Mouse (Mus musculus) liver, embryonic 11.5 days (tissue): ENCODE data around the gene Noto. TPM values are rescaled to one million over a fixed set of nuclear protein-coding genes. Genes with fewer than 3 reads are reported as not detected.

Experiments
- ATAC-seq: fragments of 200-750 bp; cut with Nextera tagmentation; replicated peaks from 2 replicates; pipeline ENCODE4 v1.8.0; 2017; ENCODE audit warnings: moderate number of reproducible peaks, mild to moderate bottlenecking, moderate TSS enrichment, moderate library complexity; ENCODE audit not compliant: low FRiP score
- DNase-seq: peaks from one replicate; pipeline ENCODE4 v3.0.0-alpha.2; 2017; ENCODE audit warnings: low spot score
- H3K27ac ChIP-seq: fragments of 300-500 bp; sonication (generic); 2 replicates; pipeline ENCODE4 v1.5.1; 2014; ENCODE audit warnings: mild to moderate bottlenecking, low read depth, low read length, control low read depth
- H3K27me3 ChIP-seq: fragments of 300-500 bp; sonication (generic); replicated peaks from 2 replicates; pipeline ENCODE4 v1.6.1; 2014; ENCODE audit warnings: low read length, mixed read lengths; ENCODE audit not compliant: control insufficient read depth, insufficient read depth
- H3K36me3 ChIP-seq: fragments of 300-500 bp; sonication (generic); 2 replicates; pipeline ENCODE4 v1.6.1; 2014; ENCODE audit warnings: mild to moderate bottlenecking, low read length, moderate library complexity, mixed read lengths; ENCODE audit not compliant: control insufficient read depth, insufficient read depth
- H3K4me1 ChIP-seq: fragments of 300-500 bp; sonication (generic); replicated peaks from 2 replicates; pipeline ENCODE4 v1.6.1; 2014; ENCODE audit warnings: low read length, mixed read lengths; ENCODE audit not compliant: control insufficient read depth, insufficient read depth
- H3K4me2 ChIP-seq: fragments of 300-500 bp; sonication (generic); 2 replicates; pipeline ENCODE4 v1.6.1; 2014; ENCODE audit warnings: mild to moderate bottlenecking, control low read depth, moderate library complexity
- H3K4me3 ChIP-seq: fragments of 300-500 bp; sonication (generic); 2 replicates; pipeline ENCODE4 v1.5.1; 2014; ENCODE audit warnings: low read depth, low read length, control low read depth
- H3K9ac ChIP-seq: fragments of 300-500 bp; sonication (generic); 2 replicates; pipeline ENCODE4 v1.6.1; 2014; ENCODE audit warnings: low read depth, low read length, control low read depth
- H3K9me3 ChIP-seq: fragments of 300-500 bp; sonication (generic); 2 replicates; pipeline ENCODE4 v1.6.1; 2016; ENCODE audit warnings: low read length, inconsistent platforms, mixed read lengths; ENCODE audit not compliant: control insufficient read depth
- WGBS: fragments of 180-500 bp; shearing (Covaris S2); extraction: QIAGEN DNeasy Blood & Tissue Kit; methylation state at CpG from one replicate; pipeline ENCODE4 v1.1.7; 2014; 5-methylcytosine and 5-hydroxymethylcytosine counted together
- polyA plus RNA-seq: library from polyadenylated mRNA; unstranded; fragments of >200 nt; fragmentation: Nextera tagmentation; extraction: Ambion mirVana; gene quantifications from 2 replicates; pipeline ENCODE4 v1.2.1, GENCODE M21; 2014

Gene Noto
- polyA plus RNA-seq, 1 experiment from 2014 or later = not detected

- H3K27me3 ChIP-seq = peaks cover 17% of the 10 kb centered on the region
- no peak overlapping the region for H3K9ac ChIP-seq
- no peaks in the 10 kb centered on the region for H3K36me3 ChIP-seq
- ATAC-seq (no peak), DNase-seq (no peak)
- no peaks in the 10 kb centered on the region for H3K9me3 ChIP-seq
- no peaks in the 10 kb centered on the region for H3K4me1 ChIP-seq
- 73% methylated on average over 3 of the region's 3 CpGs for WGBS
- H3K4me2 ChIP-seq = no peak overlapping the region
- no peak overlapping the region for H3K27ac ChIP-seq
- H3K4me3 ChIP-seq = no peak overlapping the region
Observed at GRCm38 (mm10) chr6:85475581-85475980, 51.9 kb downstream of the Noto start.

GRCm38 (mm10) chr6:85477366-85477917 is 53.8 kb downstream of the Noto start:
- Histone ChIP-seq H3K9ac (no peak overlapping the region), H3K4me2 (no peak overlapping the region), H3K4me1 (no peaks in the 10 kb centered on the region), H3K36me3 (no peaks in the 10 kb centered on the region), H3K4me3 (no peak overlapping the region), H3K27ac (no peak overlapping the region), H3K9me3 (no peaks in the 10 kb centered on the region), H3K27me3 (peaks cover 32% of the 10 kb centered on the region)
- 29% methylated on average over 10 of the region's 10 CpGs for WGBS
- ATAC-seq (no peak), DNase-seq (no peak)

GRCm38 (mm10) chr6:85478416-85478815 is 54.7 kb downstream of the Noto start:
- Histone ChIP-seq H3K27me3 (peaks cover 37% of the 10 kb centered on the region), H3K4me1 (no peaks in the 10 kb centered on the region), H3K9ac (no peak overlapping the region), H3K27ac (no peak overlapping the region), H3K4me2 (no peak overlapping the region), H3K36me3 (no peaks in the 10 kb centered on the region), H3K4me3 (no peak overlapping the region), H3K9me3 (no peaks in the 10 kb centered on the region)
- DNase-seq (no peak), ATAC-seq (no peak)
- 34% methylated on average over 14 of the region's 14 CpGs for WGBS

Other genes starting within 250 kb of the Noto start
- gene Emx1, start 236.4 kb upstream of the Noto start, polyA plus RNA-seq = 0.38 and 0.49 TPM in 2 replicates
- gene Sfxn5, start 90.5 kb upstream of the Noto start, polyA plus RNA-seq = 3.8 and 4.0 TPM in 2 replicates
- gene Rab11fip5, start 49.3 kb upstream of the Noto start, polyA plus RNA-seq = 1.0 TPM in 2 replicates
- 65.5 and 68.2 TPM in 2 replicates for gene Smyd5, start 8.1 kb downstream of the Noto start, polyA plus RNA-seq
- 695 and 755 TPM in 2 replicates for gene Cct7, start 27.6 kb downstream of the Noto start, polyA plus RNA-seq
- 35.7 and 37.7 TPM in 2 replicates for gene Pradc1, start 28.1 kb downstream of the Noto start, polyA plus RNA-seq
- gene Fbxo41, start 79.1 kb downstream of the Noto start, polyA plus RNA-seq = 0.04 and 0.08 TPM in 2 replicates
- not detected in 2 replicates for gene Egr4, start 89.7 kb downstream of the Noto start, polyA plus RNA-seq
- gene Alms1, start 163.6 kb downstream of the Noto start, polyA plus RNA-seq = 6.0 and 6.3 TPM in 2 replicates